Mouse (Mus musculus) large intestine, adult 2 months (tissue): ENCODE measurements at regions not wholly inside any gene's neighbourhood (a gene's known extent, or its start where the extent isn't known, plus 50 kb on each side); places are given as distances from the start of the nearest gene placed in this dataset.
"Not testable (repeated sequence)": the region's sequence is repeated elsewhere in the genome, so short reads cannot be mapped to it uniquely, and the experiment has no call there.

ENCODE experiments used
- DNase-seq: peaks from one replicate; pipeline ENCODE4 v3.0.0-alpha.2; 2012; ENCODE audit warnings: low read depth, low spot score
- WGBS: fragments of 180-500 bp; shearing (Covaris S2); methylation state at CpG from one replicate; pipeline ENCODE4 v1.1.7; 2018; 5-methylcytosine and 5-hydroxymethylcytosine counted together

GRCm38 (mm10) chr1:137218096-137218495, 257.8 kb upstream of the Nr5a2 start:
- 68% methylated on average over 4 of the region's 4 CpGs for WGBS
- no peak for DNase-seq

GRCm38 (mm10) chr1:137217206-137217605, 257.0 kb upstream of the Nr5a2 start:
- no peak for DNase-seq
- WGBS = 94% methylated on average over 5 of the region's 5 CpGs

DNA sequence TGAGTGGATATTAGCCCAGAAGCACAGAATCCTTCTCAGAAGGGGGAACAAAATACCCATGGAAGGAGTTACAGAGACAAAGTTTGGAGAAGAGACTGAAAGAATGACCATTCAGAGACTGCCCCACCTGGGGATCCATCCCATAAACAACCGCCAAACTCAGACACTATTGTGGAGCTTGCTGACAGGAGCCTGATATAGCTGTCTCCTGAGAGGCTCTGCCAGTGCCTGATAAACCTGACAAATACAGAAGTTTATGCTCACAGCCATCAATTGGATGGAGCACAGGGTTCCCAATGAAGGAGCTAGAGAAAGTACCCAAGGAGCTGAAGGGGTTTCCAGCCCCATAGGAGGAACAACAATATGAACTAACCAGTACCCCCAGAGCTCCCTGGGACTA, 254.1 kb upstream of the Nr5a2 start:
- 89% methylated on average over 1 of the region's 1 CpGs for WGBS
- DNase-seq = not testable (repeated sequence)

- WGBS = 48% methylated on average over 5 of the region's 5 CpGs
- DNase-seq = no peak
These were observed 253.5 kb upstream of the Nr5a2 start for GRCm38 (mm10) chr1:137213717-137214116.

GRCm38 (mm10) chr1:137212856-137213255, 252.6 kb upstream of the Nr5a2 start:
- WGBS = 50% methylated on average over 3 of the region's 3 CpGs
- DNase-seq = no peak

DNA sequence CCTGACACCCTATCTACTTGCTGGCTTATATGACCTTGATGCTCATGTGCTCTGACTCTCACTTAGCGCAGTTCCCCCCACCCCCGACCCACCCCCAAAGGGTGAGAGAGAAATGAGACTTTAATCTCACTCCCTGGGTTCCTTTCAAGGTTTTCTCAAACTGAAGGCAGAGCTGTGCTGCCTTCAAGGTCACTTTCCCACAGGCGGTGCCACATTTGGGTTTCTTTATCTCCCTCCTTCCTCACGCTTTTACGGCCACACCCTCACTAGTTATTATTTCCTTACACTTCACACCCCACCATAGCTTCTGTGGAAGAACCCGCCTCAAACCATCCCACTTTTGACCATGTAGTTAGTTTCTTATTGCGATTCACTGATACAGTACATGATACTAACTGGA, 244.1 kb upstream of the Nr5a2 start:
- 51% methylated on average over 7 of the region's 7 CpGs for WGBS
- no peak for DNase-seq

DNA sequence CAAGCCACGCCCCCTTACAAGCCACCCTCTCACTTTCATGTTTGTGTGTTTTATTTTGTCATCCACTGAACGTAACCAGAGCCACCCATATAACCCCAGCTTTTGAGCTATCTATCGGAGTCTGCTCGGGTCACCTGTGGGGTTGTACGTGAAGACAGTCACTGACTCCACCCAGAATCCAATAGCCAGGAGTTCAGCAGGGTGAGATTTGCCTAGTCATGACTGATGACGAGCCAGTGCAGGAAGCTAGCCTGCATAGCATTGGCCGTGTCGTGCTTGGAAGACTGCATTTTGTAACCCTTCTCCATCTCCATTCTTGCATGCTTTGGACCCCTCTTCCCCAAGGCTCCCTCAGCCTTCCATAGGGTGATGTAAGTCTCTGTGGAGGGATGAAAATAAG, 243.3 kb upstream of the Nr5a2 start:
- DNase-seq = no peak
- 64% methylated on average over 8 of the region's 8 CpGs for WGBS

- DNase-seq = no peak
- 87% methylated on average over 11 of the region's 11 CpGs for WGBS
These were observed 240.7 kb upstream of the Nr5a2 start for GRCm38 (mm10) chr1:137200931-137201330.

- no peak for DNase-seq
These were observed 235.7 kb upstream of the Nr5a2 start for GRCm38 (mm10) chr1:137195962-137196361.

DNA sequence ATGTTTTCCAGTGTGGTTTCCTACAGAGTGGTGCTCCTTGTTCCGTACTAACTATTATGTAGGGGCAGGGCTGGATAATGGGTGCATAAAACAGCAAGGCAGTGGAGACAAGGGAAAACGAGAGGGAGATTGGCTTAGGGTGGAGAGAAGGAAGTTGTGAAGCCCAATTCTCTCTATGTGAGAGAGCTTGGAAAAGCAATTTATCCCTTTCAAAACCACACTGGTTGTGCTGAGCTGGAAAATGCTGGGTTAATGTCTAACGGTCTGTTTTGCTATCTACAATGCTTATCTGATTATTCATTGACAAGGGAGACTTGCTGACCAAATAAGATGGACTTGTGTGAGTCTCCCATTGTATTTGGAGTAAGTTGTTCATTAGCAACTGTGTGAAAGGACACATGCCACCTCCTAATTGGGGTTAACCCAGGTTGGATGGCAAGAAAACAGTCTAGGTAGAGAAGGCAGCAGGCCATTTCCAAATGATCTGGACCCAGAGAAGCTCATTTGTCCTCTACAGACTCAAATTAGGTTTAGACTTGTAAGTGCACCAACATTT, 234.9 kb upstream of the Nr5a2 start:
- WGBS = 39% methylated on average over 3 of the region's 3 CpGs
- DNase-seq = no peak

DNA sequence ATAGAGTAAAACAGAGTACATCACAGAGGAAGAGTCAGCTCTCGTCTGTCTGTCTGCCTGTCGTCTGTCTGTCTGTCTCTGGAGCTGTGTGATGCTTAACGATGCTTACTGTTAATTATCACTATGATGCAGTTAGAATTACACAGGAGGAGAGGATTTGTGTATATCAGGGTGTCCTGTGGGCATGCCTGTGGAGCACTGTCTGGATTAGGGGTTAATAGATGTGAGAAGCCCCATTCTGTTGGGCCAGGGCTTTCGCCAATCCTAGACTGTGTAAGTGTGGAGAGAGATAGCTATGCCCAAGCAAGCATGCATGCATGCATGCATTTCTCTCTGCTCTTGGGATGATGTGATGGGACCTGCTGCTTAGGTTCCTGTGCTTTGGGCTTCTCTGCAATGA, 218.0 kb upstream of the Nr5a2 start:
- WGBS = 90% methylated on average over 4 of the region's 4 CpGs
- DNase-seq = no peak

- 88% methylated on average over 15 of the region's 15 CpGs for WGBS
- no peak for DNase-seq
These were observed 216.4 kb upstream of the Nr5a2 start for GRCm38 (mm10) chr1:137176696-137177095.

DNA sequence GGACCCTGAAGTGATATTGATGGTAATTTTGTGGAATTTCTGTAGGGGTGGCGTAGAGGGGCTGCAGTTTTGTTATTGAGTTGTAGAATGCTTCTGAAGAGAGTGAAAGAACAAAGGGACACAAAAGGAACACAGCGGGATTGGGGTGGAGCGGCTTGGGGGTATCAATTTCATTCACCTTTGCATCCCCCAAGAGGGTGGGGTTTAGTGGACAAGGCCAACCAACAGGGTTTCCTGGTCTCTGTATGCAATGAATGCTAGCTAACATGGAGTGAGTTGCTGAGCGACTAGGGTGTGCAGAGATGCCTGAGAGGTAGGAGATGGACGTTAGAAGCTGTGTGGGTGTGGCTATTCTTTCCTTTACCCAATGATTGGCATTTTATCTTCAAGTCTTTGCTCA, 213.8 kb upstream of the Nr5a2 start:
- DNase-seq = no peak
- WGBS = 73% methylated on average over 5 of the region's 5 CpGs

DNA sequence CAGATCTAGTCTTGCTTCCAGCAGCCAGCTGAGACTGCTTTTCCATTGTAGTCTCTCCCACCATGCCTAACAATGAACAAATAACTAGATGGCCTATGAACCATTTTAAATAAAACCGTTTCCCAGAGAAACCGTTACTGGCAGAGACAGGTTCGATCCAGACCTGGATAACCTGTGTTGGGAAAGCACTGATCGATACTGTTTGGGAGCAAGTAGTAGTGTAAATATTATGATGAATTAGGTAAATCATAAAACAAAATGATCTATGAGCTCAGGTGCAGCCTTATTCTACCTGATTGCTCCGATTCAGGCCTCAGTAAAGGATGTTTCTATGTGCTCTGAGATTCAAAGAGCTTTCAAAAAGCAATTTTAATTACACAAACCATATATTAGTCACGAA, 211.9 kb upstream of the Nr5a2 start:
- DNase-seq = no peak
- 54% methylated on average over 6 of the region's 6 CpGs for WGBS

DNA sequence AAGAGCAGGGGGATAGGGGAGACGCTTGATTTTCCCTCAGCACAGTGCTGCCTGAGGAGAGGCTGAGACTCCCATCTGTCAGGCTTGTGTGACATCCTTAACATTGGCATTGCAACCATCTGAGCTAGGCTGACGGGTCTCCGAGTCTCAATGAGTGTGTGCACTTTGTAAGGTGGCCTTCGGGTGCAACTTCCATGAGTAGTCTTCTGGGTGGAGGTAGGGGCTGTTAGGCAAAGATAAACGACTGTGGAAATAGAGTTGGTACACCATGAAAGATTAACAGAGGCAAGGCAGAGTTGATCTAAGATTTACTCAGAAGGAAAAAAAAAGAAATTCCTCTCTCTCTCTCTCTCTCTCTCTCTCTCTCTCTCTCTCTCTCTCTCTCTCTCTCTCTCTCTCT, 211.2 kb upstream of the Nr5a2 start:
- WGBS = 69% methylated on average over 5 of the region's 5 CpGs
- no peak for DNase-seq

GRCm38 (mm10) chr1:137147891-137148290, 187.6 kb upstream of the Nr5a2 start:
- no peak for DNase-seq
- 21% methylated on average over 3 of the region's 3 CpGs for WGBS

DNA sequence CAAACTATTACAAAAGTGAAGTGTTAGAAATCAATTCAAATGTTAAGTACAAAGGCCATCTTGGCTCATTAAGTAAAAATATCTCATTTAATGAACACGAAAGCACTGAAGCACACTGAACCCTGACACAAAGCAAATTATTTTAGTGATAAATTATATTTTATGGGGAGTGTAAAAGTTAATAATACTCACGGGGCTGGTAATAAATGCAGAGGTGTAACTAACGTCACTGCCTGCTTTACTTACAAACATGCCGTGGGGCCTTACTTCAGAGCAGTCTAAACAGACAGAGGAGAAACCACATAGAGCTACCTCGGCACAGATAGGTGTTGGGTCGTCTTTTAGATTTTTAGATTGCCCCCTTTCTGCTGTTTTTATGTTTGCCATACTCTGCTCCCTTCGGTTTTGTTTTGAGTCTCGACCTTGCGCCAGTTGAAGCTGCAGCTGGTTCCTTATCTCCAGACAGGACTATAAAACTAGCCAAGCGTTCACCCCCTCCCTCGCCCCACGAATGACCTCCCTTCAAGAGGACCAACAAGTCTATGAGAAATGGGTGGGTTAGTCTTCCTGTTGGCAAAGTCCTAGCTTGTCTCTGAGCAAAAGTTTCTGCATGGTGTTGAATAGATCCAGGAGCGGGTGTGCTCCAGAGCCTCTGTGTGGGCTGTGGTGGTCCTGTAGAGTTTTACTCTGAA, 181.8 kb upstream of the Nr5a2 start:
- DNase-seq = peak; percentile 44
- 15% methylated on average over 13 of the region's 13 CpGs for WGBS

DNA sequence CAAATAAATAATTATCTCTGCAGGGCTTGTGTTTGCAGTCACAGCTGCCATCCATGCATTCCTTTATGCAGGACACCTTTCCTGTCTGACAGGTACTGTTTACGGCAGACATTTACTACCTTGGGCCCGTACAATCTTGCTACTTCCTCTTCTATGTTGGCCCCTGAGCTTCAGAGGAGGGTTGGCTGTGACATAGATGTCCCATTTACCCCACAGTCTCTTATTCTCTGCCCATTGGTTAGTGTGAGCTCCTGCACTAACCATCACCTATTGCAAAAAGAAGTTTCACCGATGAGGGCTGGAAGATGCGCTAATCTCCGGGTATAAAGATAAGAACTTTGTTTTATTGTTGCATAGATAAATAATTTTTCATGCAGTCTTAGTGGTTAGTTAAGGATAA, 181.1 kb upstream of the Nr5a2 start:
- peak; percentile 14 for DNase-seq
- WGBS = 27% methylated on average over 5 of the region's 5 CpGs

DNA sequence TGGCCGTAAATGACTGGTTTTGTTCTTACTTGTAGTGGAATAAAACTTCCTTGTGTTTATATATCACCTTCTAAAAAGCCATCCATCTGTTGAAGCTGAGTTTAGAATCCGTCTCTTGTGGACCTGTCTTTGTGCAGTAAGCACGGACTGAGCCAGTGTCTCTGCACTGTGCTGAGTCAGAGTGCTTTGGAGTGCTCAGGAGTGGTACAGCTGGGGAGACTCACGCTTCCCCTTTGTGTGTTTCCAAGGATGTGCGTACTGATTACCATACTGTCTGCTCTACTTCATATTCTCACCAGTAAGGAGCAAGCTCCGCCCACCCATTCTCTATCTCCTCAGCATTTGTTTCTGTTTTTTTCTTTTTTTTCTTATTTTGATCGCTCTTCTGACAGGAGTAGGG, 175.9 kb upstream of the Nr5a2 start:
- no peak for DNase-seq
- WGBS = 74% methylated on average over 7 of the region's 7 CpGs

- DNase-seq = no peak
- 17% methylated on average over 7 of the region's 7 CpGs for WGBS
These were observed 173.5 kb upstream of the Nr5a2 start for GRCm38 (mm10) chr1:137133734-137134133.

DNA sequence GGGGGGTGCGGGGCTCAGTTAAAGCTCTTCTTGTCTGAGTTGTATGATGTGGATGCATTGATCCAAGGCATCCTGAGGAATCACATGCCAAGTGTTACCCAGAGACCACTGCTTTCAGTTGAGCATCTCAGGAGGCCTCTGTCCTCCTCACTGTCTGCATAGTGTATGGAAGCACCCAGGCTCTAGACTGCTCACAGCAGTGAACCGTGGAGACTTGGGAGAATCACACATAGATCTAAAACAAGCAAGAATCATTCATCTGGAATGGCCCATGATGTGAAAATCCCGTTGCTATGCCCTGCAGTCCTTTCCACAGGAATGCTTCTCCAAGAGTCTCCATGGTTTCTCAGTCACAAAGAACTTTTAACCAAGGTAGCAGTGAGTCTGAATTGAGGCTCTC, 170.0 kb upstream of the Nr5a2 start:
- WGBS = 88% methylated on average over 3 of the region's 3 CpGs
- no peak for DNase-seq

GRCm38 (mm10) chr1:137129116-137129515, 168.9 kb upstream of the Nr5a2 start:
- DNase-seq = no peak
- 86% methylated on average over 9 of the region's 9 CpGs for WGBS
